Mouse (Mus musculus) layer of hippocampus, adult 8-10 months (tissue): Measurements from ENCODE around the gene Dbx1. TPM values are rescaled to one million over a fixed set of nuclear protein-coding genes. Genes with fewer than 3 reads are reported as not detected.

Source experiments
- DNase-seq, 2 experiments: peaks; one replicate each; pipeline ENCODE4 v3.0.0; 2022; ENCODE audit warnings: low spot score in 2 of 2
- total RNA-seq, 4 experiments: library from RNA; stranded (reverse); gene quantifications; 2 replicates each; pipeline ENCODE4 v1.2.4; 2022

Gene Dbx1
- total RNA-seq, 4 experiments from 2014 or later = not detected

DNA sequence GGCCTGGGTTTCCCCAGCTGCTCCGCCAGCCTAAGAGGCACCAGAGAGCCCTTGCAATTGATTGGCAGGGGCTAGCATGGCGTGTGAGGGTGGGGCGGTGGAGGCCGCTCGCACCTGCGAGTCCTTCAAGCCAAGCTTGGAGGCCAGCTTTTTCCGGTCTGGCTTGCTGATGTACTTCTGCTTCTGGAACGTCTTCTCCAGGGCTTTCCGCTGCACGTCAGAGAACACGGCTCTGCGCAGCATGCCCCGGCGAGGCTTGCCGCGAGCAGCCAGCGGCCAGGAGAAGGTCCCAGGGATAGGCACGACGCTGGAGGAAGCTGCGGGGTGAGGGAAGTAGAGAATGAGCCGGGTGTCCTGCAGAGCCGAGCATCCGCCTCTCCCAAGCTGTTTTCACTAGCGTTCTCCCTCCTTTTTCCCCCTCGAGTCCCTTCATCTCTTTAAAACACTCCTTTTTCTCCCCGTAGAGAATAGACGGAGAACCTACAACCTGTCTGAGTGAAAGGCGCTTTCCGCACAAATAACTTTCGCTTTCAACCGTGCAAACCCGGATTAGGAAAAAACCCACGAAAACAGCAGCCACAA, 3.2 kb downstream of the Dbx1 start:
- DNase-seq = no peak

DNA sequence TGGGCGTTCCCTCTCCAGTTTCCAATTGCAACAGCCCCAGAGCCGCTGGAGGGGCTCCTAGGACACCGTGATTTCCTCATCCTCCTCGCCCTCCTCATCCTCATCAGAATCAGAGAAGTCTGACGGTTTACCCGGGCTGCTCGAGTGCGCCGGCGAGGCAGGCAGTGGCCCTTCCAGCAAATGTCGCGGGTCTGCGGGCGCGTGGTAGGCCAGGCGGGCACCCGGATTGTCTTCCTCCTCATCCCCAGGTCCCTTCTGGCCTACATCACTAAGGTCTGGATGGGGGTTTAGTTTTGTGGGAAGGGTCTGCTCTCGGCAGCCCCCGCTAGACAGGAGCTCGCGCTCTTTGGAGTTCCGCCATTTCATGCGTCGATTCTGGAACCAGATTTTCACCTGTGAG, 4.3 kb downstream of the Dbx1 start:
- no peak for DNase-seq

GRCm38 (mm10) chr7:49631885-49632284, 4.8 kb downstream of the Dbx1 start:
- DNase-seq = no peak

DNA sequence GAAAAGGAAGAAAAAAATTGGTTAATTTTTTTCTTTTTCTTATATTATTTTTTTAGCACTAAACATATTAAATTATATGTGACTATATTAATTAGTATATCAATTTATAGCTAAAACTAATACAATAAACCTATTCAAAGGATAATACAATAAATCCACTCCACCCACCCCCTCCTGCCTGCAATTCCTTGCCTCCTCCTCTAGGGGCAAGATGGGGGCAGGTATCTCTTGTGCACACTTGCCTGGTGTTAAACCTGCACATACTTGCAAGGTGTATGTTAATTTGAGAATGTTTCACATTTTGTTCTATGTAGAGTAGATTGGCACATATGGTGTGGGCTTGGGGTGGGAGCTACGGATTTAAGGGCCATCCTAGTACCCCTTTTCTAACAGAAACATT, 16.5 kb downstream of the Dbx1 start:
- no peak for DNase-seq

DNA sequence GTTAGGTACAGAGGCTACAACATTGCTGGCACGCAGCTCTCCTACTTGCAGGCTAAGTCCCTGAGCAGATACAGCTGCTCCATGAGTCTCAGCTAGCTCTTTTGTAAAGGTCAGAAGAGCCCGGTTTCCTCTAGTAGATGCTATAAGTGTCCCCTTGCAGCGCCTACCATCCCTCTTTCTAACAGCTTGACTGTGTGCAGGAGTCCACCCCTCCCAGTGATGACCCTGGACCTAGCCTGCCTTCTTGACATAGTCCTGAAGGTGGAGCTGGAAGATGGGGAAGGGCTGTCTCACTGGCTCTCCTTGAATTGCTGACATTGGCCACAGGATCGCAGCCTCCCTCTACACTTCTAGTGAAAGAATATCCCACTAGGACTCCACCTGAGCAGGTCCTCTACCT, 19.6 kb downstream of the Dbx1 start:
- no peak for DNase-seq

DNA sequence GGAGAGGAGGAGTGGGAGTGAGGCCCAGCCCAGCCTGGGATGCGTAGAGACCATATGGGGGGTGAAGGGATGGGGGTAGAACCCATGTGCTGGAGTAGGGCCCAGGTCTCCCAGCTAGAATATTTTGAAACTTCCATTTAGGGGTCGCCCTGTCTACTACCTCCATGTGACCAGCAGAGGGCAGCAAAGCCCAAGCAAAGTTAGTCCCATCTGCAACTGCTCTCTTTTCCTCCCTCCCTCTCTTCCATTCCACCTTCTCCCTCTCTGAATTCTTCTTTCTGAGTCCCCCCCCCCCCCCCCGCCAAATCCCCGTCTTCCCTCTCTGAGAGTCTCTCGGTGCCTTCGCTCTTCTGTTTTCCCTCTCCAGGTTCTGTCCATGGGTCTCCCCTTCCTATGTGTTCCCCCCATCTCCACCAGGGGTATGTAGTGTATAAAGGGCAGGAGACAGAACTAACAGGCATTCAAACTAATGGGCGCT, 20.4 kb downstream of the Dbx1 start:
- peak in 1 of 2 experiments; percentile 67 for DNase-seq

- no peak for DNase-seq
These were observed 31.5 kb downstream of the Dbx1 start for GRCm38 (mm10) chr7:49604965-49605795.

GRCm38 (mm10) chr7:49604244-49604643, 32.4 kb downstream of the Dbx1 start:
- DNase-seq = no peak

DNA sequence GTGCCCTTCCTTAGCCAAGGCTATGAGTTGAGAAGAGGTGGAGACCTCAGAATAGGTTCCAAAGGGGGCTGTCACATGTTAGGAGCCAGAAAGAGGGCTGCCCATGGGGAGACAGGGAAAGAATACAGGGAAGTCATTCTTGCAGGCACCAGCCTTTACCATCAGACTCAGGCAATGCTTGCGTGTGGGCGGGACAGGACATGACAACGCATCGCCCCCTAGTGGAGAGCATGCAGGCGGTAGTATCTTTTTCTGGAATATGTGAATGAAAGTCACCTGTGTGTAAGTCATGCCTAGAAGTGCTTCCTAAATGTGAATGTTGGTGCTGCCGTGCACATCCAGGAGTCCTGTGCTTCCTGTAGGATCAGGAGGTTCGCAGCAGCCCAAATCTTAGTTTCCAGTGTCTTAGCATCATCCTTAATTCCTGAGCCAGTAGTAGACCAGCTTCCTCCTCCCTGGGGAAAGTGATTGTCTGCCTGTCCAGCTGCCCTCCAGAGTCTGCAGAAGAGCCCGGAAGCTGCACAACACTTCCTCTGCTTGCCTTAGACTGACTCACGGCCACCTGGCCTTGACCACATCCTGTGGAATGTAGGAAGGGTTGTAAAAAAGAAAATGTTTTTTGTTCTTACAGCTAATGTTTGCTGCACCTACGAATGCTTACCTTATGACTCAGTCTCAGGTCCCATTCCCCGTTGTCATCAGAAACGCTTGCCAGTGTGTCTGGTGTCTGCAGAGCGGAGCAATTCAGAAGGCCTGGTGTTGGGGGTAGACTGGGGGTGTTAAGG, 35.3 kb downstream of the Dbx1 start:
- peak; percentile 79 to 80 for DNase-seq

GRCm38 (mm10) chr7:49599950-49600349, 36.7 kb downstream of the Dbx1 start:
- DNase-seq = no peak

GRCm38 (mm10) chr7:49598225-49598624, 38.4 kb downstream of the Dbx1 start:
- no peak for DNase-seq

GRCm38 (mm10) chr7:49597776-49598175, 38.9 kb downstream of the Dbx1 start:
- no peak for DNase-seq

- DNase-seq = no peak
These were observed 47.0 kb downstream of the Dbx1 start for GRCm38 (mm10) chr7:49589635-49590034.

DNA sequence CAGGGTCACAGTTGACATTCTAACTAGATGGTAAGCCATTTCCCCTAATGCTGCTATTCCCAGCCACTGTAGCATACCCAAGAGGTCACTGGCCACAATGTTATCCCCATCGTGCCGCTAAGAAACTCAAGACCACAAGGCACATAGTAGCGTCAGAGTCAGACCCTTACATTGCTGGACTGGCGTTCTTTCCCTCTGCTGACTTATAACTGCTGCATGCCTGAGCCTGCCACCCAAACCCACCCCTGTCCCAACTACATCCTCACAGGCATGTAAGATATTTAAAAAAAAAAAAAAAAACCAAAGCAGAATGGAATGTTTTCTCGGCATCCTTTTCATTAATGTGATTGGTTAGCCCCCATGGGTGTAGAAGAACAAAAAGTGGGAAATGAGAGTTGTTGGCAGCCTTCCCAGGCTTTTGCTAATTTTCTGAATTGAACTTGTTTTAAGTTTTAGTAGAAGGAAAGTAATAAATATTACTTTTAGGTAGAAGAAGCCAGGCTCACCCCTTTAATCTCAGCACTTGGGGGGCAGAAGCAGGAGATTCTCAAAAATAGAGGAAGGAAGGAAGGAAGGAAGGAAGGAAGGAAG, 50.0 kb downstream of the Dbx1 start:
- no peak for DNase-seq

GRCm38 (mm10) chr7:49583176-49583575, 53.5 kb downstream of the Dbx1 start:
- no peak for DNase-seq

DNA sequence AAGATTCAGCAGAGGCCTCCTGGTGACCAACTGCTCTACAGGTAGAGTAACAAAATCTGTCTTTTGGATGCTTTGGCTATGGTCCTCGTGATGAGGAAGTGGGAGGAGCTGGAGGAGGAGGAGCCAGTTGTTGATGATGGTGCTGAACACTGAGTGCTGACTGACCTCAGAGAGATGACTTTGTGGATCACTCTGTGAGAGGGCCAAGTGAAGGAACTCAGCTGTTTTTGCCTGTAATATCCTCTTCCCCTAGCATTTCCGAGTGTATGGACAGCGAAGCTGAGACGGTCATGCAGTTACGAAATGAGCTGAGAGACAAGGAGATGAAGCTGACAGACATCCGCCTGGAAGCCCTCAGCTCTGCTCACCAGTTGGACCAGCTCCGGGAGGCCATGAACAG, 54.1 kb downstream of the Dbx1 start:
- no peak for DNase-seq

- DNase-seq = no peak
These were observed 54.7 kb downstream of the Dbx1 start for GRCm38 (mm10) chr7:49581951-49582350.

Other genes with a start within 250 kb of the Dbx1 start
- 10 to 100 TPM; 10.9 to 14.8 (median 13.7) TPM for gene Htatip2, start 122.3 kb upstream of the Dbx1 start, total RNA-seq
- 10 to 100 TPM; 33.1 to 41.9 (median 33.6) TPM for gene Prmt3, start 141.5 kb upstream of the Dbx1 start, total RNA-seq